Mouse (Mus musculus) CD4-positive, CD25-positive, alpha-beta regulatory T cell (primary cell): ENCODE measurements around the gene Prss54. TPM values are rescaled to one million over a fixed set of nuclear protein-coding genes. Genes with fewer than 3 reads are reported as not detected.

Experiments used
- polyA plus RNA-seq: library from polyadenylated mRNA; unstranded; fragments of 100-300 nt; shearing (Covaris generic); gene quantifications from one replicate; pipeline ENCODE4 v1.2.1, GENCODE M21; 2017

The Prss54 gene
- not detected for polyA plus RNA-seq

DNA sequence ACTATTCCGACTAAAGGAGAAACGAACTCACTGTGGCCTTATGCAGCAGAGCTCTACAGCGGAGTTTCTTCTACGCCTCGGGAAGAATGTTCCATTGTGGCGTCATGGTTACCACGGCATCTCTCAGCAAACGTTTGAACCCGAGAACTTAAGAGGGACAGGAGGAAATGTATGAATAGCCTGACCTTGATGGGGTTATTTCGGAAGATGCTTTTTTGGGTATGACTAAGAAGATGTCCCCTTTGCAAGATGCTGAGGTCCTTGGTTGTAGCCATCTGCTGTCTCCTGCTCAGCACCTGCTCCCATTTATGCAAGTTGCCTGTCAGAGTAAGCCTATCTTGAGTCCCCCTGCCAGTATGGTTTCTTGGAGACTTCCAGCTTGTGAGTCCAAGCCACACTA is at the start of gene Prss54:
Gene Prss54 (minus strand): TSS at position 101 of the 400 bp plus-strand sequence.

DNA sequence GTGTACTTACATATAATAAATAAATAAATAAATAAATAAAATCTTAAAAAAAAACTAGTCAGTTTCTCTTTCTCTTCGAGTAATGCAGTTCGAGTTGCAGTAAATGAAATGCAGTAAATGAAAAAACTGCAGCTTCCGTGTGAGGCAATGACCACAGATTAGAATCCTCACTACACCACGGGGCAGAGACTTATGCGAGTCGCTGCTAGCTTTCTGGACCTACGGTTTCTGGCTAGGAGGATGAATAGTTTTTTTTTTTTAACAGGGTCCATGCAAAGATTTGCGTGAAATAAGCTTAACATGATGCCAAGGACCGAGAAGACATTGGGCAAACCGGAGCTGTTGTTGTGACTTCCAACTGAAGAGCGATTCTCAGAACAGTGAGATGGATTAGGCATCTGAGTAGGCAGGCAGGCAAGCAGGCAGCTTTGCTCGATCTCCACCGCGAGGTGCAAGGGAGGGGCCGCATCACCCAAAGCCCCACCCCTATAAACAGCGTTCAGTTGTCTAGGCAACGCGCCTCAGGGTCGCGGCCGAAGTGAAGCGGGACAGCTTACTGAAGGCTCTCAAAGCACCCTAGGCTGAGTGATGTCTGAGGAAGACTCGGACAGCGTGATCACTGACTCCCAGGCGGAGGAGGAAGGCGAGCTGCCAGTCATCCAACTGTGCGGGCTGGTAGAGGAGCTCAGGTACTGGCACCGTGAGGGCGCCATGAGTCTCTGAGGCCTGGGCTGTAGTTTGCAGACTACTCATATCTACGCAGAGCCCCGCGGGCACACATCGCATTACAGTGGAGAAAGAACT is 42.4 kb downstream of the Prss54 start, which contains the start of gene Ccdc113:
Gene Ccdc113 (plus strand): TSS at position 502 of the 804 bp plus-strand sequence.

Other genes starting within 250 kb of the Prss54 start
- 11.1 TPM for gene Zfp319, start 244.4 kb downstream of the Prss54 start, polyA plus RNA-seq
- gene Usb1, start 244.1 kb downstream of the Prss54 start, polyA plus RNA-seq: 59.6 TPM
- 2.7 TPM for gene Mmp15, start 224.1 kb downstream of the Prss54 start, polyA plus RNA-seq
- gene Cfap20, start 141.5 kb downstream of the Prss54 start, polyA plus RNA-seq: 43.9 TPM
- gene Csnk2a2, start 86.3 kb downstream of the Prss54 start, polyA plus RNA-seq: 38.9 TPM
- not detected for gene Ccdc113, start 42.3 kb downstream of the Prss54 start, polyA plus RNA-seq
- 11.1 TPM for gene Gins3, start 57.1 kb upstream of the Prss54 start, polyA plus RNA-seq
- 1.3 TPM for gene Ndrg4, start 100.6 kb upstream of the Prss54 start, polyA plus RNA-seq
- 76.5 TPM for gene Setd6, start 139.5 kb upstream of the Prss54 start, polyA plus RNA-seq
- 115 TPM for gene Cnot1, start 231.1 kb upstream of the Prss54 start, polyA plus RNA-seq
- gene Sap18b, start 249.0 kb upstream of the Prss54 start, polyA plus RNA-seq: 187 TPM